Mouse (Mus musculus) bone marrow macrophage, adult 2 months (primary cell): ENCODE results near the gene Bpifa2.

Experiments used
- CTCF ChIP-seq: IDR thresholded peaks from 2 replicates; pipeline ENCODE4 v1.5.1; 2012; ENCODE audit warnings: low read depth, mild to moderate bottlenecking, low read length, moderate library complexity
- POLR2A ChIP-seq: IDR thresholded peaks from 2 replicates; pipeline ENCODE4 v1.6.1; 2012; ENCODE audit warnings: mild to moderate bottlenecking, low read depth, low read length, borderline replicate concordance

- TF ChIP-seq CTCF (no peak), POLR2A (no peak)
Measured at GRCm38 (mm10) chr2:153970221-153970620, 37.8 kb upstream of the Bpifa2 start.
